Comparison of ENCODE assay signal across 11 mouse cellular contexts in the genomic region with DNA sequence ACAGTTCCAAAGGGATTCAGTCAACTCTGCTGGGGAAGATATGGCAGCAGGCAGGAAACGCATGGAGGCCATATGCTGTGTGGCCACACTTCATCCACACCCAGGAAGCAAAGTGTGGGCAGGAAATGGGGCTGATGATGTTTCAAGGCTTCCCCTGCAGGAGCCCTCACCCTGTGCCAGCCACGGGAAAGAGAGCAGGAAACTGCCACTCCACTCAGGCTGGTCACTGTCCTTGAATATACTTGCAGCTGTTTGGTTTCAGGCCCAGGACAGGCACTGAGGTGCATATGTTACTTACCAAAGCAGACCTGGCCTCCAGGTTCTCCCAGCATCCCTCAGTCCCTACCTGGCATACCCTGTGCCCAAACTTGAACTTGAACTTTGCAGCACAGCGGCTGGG. TPM values are rescaled to one million over a fixed set of nuclear protein-coding genes. Genes with fewer than 3 reads are reported as not detected.
DNase-seq lines count a peak whose midpoint lies in the region; ATAC-seq lines count a peak whose summit lies in the region.
"Had no signal": no experiment of that assay in that cellular context is flagged by ENCODE, and none has a peak within 500 bp of the region (broad histone marks: within the 10 kb centered on the region; RNA-seq: fewer than 3 reads in every experiment).

No protein-coding gene starts in this region.

- DNase-seq in hindbrain, embryonic 10.5 days (ENCODE audit: low spot score), result no peak
- DNase-seq in ES-CJ7 (ENCODE audit: low read depth, low spot score), result peak; percentile 53
- no peak for DNase-seq in embryonic facial prominence, embryonic 11.5 days (ENCODE audit: low spot score)
- no peak for DNase-seq in urinary bladder, postnatal 4 days (ENCODE audit: low spot score in 2 of 2)
- DNase-seq in cerebellum, adult 9-11 months, result no peak
- no peak for DNase-seq in urinary bladder, postnatal 14 days (ENCODE audit: low spot score)
- DNase-seq: heart, adult 18-20 months had no signal

- H3K36me3 ChIP-seq in hindbrain, embryonic 10.5 days, result no peaks in the 10 kb centered on the region
- H3K36me3 ChIP-seq in hindbrain, embryonic 12.5 days, result no peaks in the 10 kb centered on the region
- no peaks in the 10 kb centered on the region for H3K36me3 ChIP-seq in embryonic facial prominence, embryonic 11.5 days (replicated peaks; ENCODE audit: control insufficient read depth, insufficient read depth, low read depth, low read length)
- no peaks in the 10 kb centered on the region for H3K36me3 ChIP-seq in liver, embryonic 12.5 days

- ATAC-seq in hindbrain, embryonic 12.5 days (ENCODE audit: low FRiP score), result no peak
- 0 out of 2 replicates have a peak, but pooled peaks have one; percentile 41 for ATAC-seq in embryonic facial prominence, embryonic 11.5 days (replicated peaks; ENCODE audit: insufficient number of reproducible peaks, low FRiP score, low TSS enrichment, low read depth)
- ATAC-seq in liver, embryonic 12.5 days, result peak; percentile 12

- peaks cover 31% of the 10 kb centered on the region; the same call in 1 of the 2 replicates for H3K27me3 ChIP-seq in hindbrain, embryonic 10.5 days (ENCODE audit: insufficient read depth, poor library complexity, severe bottlenecking)
- peaks cover 15% of the 10 kb centered on the region for H3K27me3 ChIP-seq in hindbrain, embryonic 12.5 days
- no peaks in the 10 kb centered on the region for H3K27me3 ChIP-seq in embryonic facial prominence, embryonic 11.5 days (ENCODE audit: control insufficient read depth, insufficient read depth, low read length)
- no peaks in the 10 kb centered on the region for H3K27me3 ChIP-seq in liver, embryonic 12.5 days (replicated peaks)

- no peak overlapping the region for H3K9ac ChIP-seq in hindbrain, embryonic 12.5 days
- no peak overlapping the region for H3K9ac ChIP-seq in embryonic facial prominence, embryonic 11.5 days (replicated peaks; ENCODE audit: low read length)
- H3K9ac ChIP-seq in liver, embryonic 12.5 days, result peak overlapping the region; percentile 67

- H3K4me1 ChIP-seq in hindbrain, embryonic 10.5 days (replicated peaks), result peaks cover 29% of the 10 kb centered on the region
- peaks cover 9% of the 10 kb centered on the region; the same call in 1 of the 2 replicates for H3K4me1 ChIP-seq in hindbrain, embryonic 12.5 days
- no peaks in the 10 kb centered on the region for H3K4me1 ChIP-seq in embryonic facial prominence, embryonic 11.5 days (ENCODE audit: control insufficient read depth, insufficient read depth, low read length)
- peaks cover 77% of the 10 kb centered on the region for H3K4me1 ChIP-seq in liver, embryonic 12.5 days

- peak overlapping the region; percentile 67 for H3K27ac ChIP-seq in hindbrain, embryonic 10.5 days
- H3K27ac ChIP-seq in hindbrain, embryonic 12.5 days, result no peak overlapping the region
- no peak overlapping the region for H3K27ac ChIP-seq in embryonic facial prominence, embryonic 11.5 days (replicated peaks; ENCODE audit: low read depth, low read length)
- peak overlapping the region; percentile 80 for H3K27ac ChIP-seq in liver, embryonic 12.5 days

- no peak overlapping the region for H3K4me2 ChIP-seq in hindbrain, embryonic 12.5 days (replicated peaks)
- H3K4me2 ChIP-seq in embryonic facial prominence, embryonic 11.5 days (ENCODE audit: low read depth, low read length), result no peak overlapping the region
- H3K4me2 ChIP-seq in liver, embryonic 12.5 days, result peak overlapping the region; percentile 68

- no peak overlapping the region for H3K4me3 ChIP-seq in hindbrain, embryonic 10.5 days
- H3K4me3 ChIP-seq in hindbrain, embryonic 12.5 days, result no peak overlapping the region
- no peak overlapping the region for H3K4me3 ChIP-seq in embryonic facial prominence, embryonic 11.5 days (ENCODE audit: low read depth, low read length)
- H3K4me3 ChIP-seq in liver, embryonic 12.5 days, result peak overlapping the region; percentile 30

- no peaks in the 10 kb centered on the region for H3K9me3 ChIP-seq in hindbrain, embryonic 10.5 days
- no peaks in the 10 kb centered on the region for H3K9me3 ChIP-seq in hindbrain, embryonic 12.5 days (replicated peaks)
- H3K9me3 ChIP-seq in embryonic facial prominence, embryonic 11.5 days (replicated peaks; ENCODE audit: control insufficient read depth, low read length), result no peaks in the 10 kb centered on the region
- H3K9me3 ChIP-seq in liver, embryonic 12.5 days (replicated peaks), result no peaks in the 10 kb centered on the region

- 60% methylated on average over 3 of the region's 3 CpGs for WGBS in hindbrain, embryonic 10.5 days
- 57% methylated on average over 3 of the region's 3 CpGs for WGBS in hindbrain, embryonic 12.5 days
- WGBS in embryonic facial prominence, embryonic 11.5 days, result 40% methylated on average over 3 of the region's 3 CpGs
- WGBS in liver, embryonic 12.5 days (ENCODE audit: insufficient replicate concordance), result 24% methylated on average over 3 of the region's 3 CpGs

RNA-seq across cellular contexts. Expression of gene Fam169a, which starts 2.7 kb away (rescaled TPM):
- polyA plus RNA-seq in hindbrain, embryonic 10.5 days (2016; fragmentation: Nextera tagmentation; extraction: Ambion mirVana), result 6.9 and 8.4 TPM in 2 replicates
- polyA plus RNA-seq in hindbrain, embryonic 12.5 days (2016; fragmentation: Nextera tagmentation; extraction: Ambion mirVana), result 14.8 and 14.9 TPM in 2 replicates
- 8.9 and 9.1 TPM in 2 replicates for polyA plus RNA-seq in embryonic facial prominence, embryonic 11.5 days (2014; fragmentation: Nextera tagmentation; extraction: Ambion mirVana)
- polyA plus RNA-seq in liver, embryonic 12.5 days (2016; fragmentation: Nextera tagmentation; extraction: Ambion mirVana), result 3.8 and 4.3 TPM in 2 replicates
- polyA plus RNA-seq: liver, adult 2 months; small intestine, adult 2 months had no signal

RNA-seq across cellular contexts. Expression of gene 1700029F12Rik, which starts 30.3 kb away (rescaled TPM):
- not detected in 2 replicates for polyA plus RNA-seq in hindbrain, embryonic 10.5 days (2016; fragmentation: Nextera tagmentation; extraction: Ambion mirVana)
- not detected in 2 replicates for polyA plus RNA-seq in hindbrain, embryonic 12.5 days (2016; fragmentation: Nextera tagmentation; extraction: Ambion mirVana)
- not detected in 2 replicates for polyA plus RNA-seq in embryonic facial prominence, embryonic 11.5 days (2014; fragmentation: Nextera tagmentation; extraction: Ambion mirVana)
- polyA plus RNA-seq in liver, embryonic 12.5 days (2016; fragmentation: Nextera tagmentation; extraction: Ambion mirVana), result not detected in 2 replicates
- polyA plus RNA-seq: liver, adult 2 months had no signal

RNA-seq across cellular contexts. Expression of gene Gm6169, which starts 34.6 kb away (rescaled TPM):
- polyA plus RNA-seq in hindbrain, embryonic 10.5 days (2016; fragmentation: Nextera tagmentation; extraction: Ambion mirVana), result 0.62 and 0.75 TPM in 2 replicates
- 0.40 and 1.4 TPM in 2 replicates for polyA plus RNA-seq in hindbrain, embryonic 12.5 days (2016; fragmentation: Nextera tagmentation; extraction: Ambion mirVana)
- polyA plus RNA-seq in embryonic facial prominence, embryonic 11.5 days (2014; fragmentation: Nextera tagmentation; extraction: Ambion mirVana), result 0.42 and 1.4 TPM in 2 replicates
- polyA plus RNA-seq in liver, embryonic 12.5 days (2016; fragmentation: Nextera tagmentation; extraction: Ambion mirVana), result 0.75 and 1.5 TPM in 2 replicates
- polyA plus RNA-seq: liver, adult 2 months had no signal

Comparison
In these comparisons a context has a peak if more than half of its experiments do, and no peak if none do; other contexts are left out.
1. H3K27ac ChIP-seq: peak in hindbrain, embryonic 10.5 days (single experiment) and liver, embryonic 12.5 days (single experiment); none in hindbrain, embryonic 12.5 days (single experiment) and embryonic facial prominence, embryonic 11.5 days (single experiment).